Mouse (Mus musculus): ENCODE results near the gene Gpr37. TPM values are rescaled to one million over a fixed set of nuclear protein-coding genes. Genes with fewer than 3 reads are reported as not detected.

Gpr37 gene
- not detected in 2 replicates for polyA plus RNA-seq (2012; ENCODE audit: insufficient read depth, insufficient read length, missing spikeins)

- Histone ChIP-seq H3K27ac (replicated peaks; ENCODE audit: low read depth, low read length) (no peak within 1 kb of the TSS), H3K4me3 (ENCODE audit: insufficient read depth, low read depth, low read length) (peak within 1 kb of the TSS; percentile 56), H3K4me1 (ENCODE audit: control insufficient read depth, insufficient read depth, insufficient read length, low read length) (peaks cover 5% of the 10 kb centered on the region; the same call in 1 of the 2 replicates)
Observed at GRCm38 (mm10) chr6:25690629-25691028, at the start of gene Gpr37. Gene Gpr37, minus strand, starts transcription at chr6:25690729.

GRCm38 (mm10) chr6:25736533-25736932 lies 46.0 kb upstream of the Gpr37 start:
- no peak overlapping the region for H3K4me3 ChIP-seq (ENCODE audit: insufficient read depth, low read depth, low read length)
- no peaks in the 10 kb centered on the region for H3K4me1 ChIP-seq (ENCODE audit: control insufficient read depth, insufficient read depth, insufficient read length, low read length)
- H3K27ac ChIP-seq (replicated peaks; ENCODE audit: low read depth, low read length) = no peak overlapping the region

GRCm38 (mm10) chr6:25726560-25726959 lies 36.0 kb upstream of the Gpr37 start:
- Histone ChIP-seq H3K27ac (replicated peaks; ENCODE audit: low read depth, low read length) (no peak overlapping the region), H3K4me1 (ENCODE audit: control insufficient read depth, insufficient read depth, insufficient read length, low read length) (no peaks in the 10 kb centered on the region), H3K4me3 (ENCODE audit: insufficient read depth, low read depth, low read length) (no peak overlapping the region)

- no peak overlapping the region for H3K27ac ChIP-seq (replicated peaks; ENCODE audit: low read depth, low read length)
- no peak overlapping the region for H3K4me3 ChIP-seq (ENCODE audit: insufficient read depth, low read depth, low read length)
- H3K4me1 ChIP-seq (ENCODE audit: control insufficient read depth, insufficient read depth, insufficient read length, low read length) = no peaks in the 10 kb centered on the region
Observed at GRCm38 (mm10) chr6:25710601-25711000, 20.1 kb upstream of the Gpr37 start.

- no peaks in the 10 kb centered on the region for H3K4me1 ChIP-seq (ENCODE audit: control insufficient read depth, insufficient read depth, insufficient read length, low read length)
- no peak overlapping the region for H3K27ac ChIP-seq (replicated peaks; ENCODE audit: low read depth, low read length)
- no peak overlapping the region for H3K4me3 ChIP-seq (ENCODE audit: insufficient read depth, low read depth, low read length)
Observed at GRCm38 (mm10) chr6:25709250-25709895, 18.8 kb upstream of the Gpr37 start.

- H3K4me1 ChIP-seq (ENCODE audit: control insufficient read depth, insufficient read depth, insufficient read length, low read length) = no peaks in the 10 kb centered on the region
- no peak overlapping the region for H3K4me3 ChIP-seq (ENCODE audit: insufficient read depth, low read depth, low read length)
Observed at GRCm38 (mm10) chr6:25699956-25700355, 9.4 kb upstream of the Gpr37 start.

GRCm38 (mm10) chr6:25690284-25690605 lies 284 bp downstream of the Gpr37 start:
- Histone ChIP-seq H3K27ac (replicated peaks; ENCODE audit: low read depth, low read length) (no peak overlapping the region), H3K4me3 (ENCODE audit: insufficient read depth, low read depth, low read length) (peak overlapping the region; percentile 56), H3K4me1 (ENCODE audit: control insufficient read depth, insufficient read depth, insufficient read length, low read length) (peaks cover 5% of the 10 kb centered on the region; the same call in 1 of the 2 replicates)

More at GRCm38 (mm10) chr6:25699956-25700355, 9.4 kb upstream of the Gpr37 start:
- no peak overlapping the region for H3K27ac ChIP-seq (replicated peaks; ENCODE audit: low read depth, low read length)

GRCm38 (mm10) chr6:25689520-25690283 lies 827 bp downstream of the Gpr37 start:
- peak overlapping the region; percentile 56 for H3K4me3 ChIP-seq (ENCODE audit: insufficient read depth, low read depth, low read length)
- no peak overlapping the region for H3K27ac ChIP-seq (replicated peaks; ENCODE audit: low read depth, low read length)
- H3K4me1 ChIP-seq (ENCODE audit: control insufficient read depth, insufficient read depth, insufficient read length, low read length) = peaks cover 5% of the 10 kb centered on the region; the same call in 1 of the 2 replicates

GRCm38 (mm10) chr6:25688927-25689519 lies 1.5 kb downstream of the Gpr37 start:
- H3K27ac ChIP-seq (replicated peaks; ENCODE audit: low read depth, low read length) = no peak overlapping the region
- H3K4me3 ChIP-seq (ENCODE audit: insufficient read depth, low read depth, low read length) = no peak overlapping the region
- peaks cover 5% of the 10 kb centered on the region; the same call in 1 of the 2 replicates for H3K4me1 ChIP-seq (ENCODE audit: control insufficient read depth, insufficient read depth, insufficient read length, low read length)

- Histone ChIP-seq H3K27ac (replicated peaks; ENCODE audit: low read depth, low read length) (no peak overlapping the region), H3K4me3 (ENCODE audit: insufficient read depth, low read depth, low read length) (no peak overlapping the region)
Observed at GRCm38 (mm10) chr6:25686760-25687200, 3.7 kb downstream of the Gpr37 start.

GRCm38 (mm10) chr6:25684391-25684790 lies 6.1 kb downstream of the Gpr37 start:
- no peaks in the 10 kb centered on the region for H3K4me1 ChIP-seq (ENCODE audit: control insufficient read depth, insufficient read depth, insufficient read length, low read length)
- no peak overlapping the region for H3K4me3 ChIP-seq (ENCODE audit: insufficient read depth, low read depth, low read length)
- H3K27ac ChIP-seq (replicated peaks; ENCODE audit: low read depth, low read length) = no peak overlapping the region

More at GRCm38 (mm10) chr6:25686760-25687200, 3.7 kb downstream of the Gpr37 start:
- peaks cover 5% of the 10 kb centered on the region; the same call in 1 of the 2 replicates for H3K4me1 ChIP-seq (ENCODE audit: control insufficient read depth, insufficient read depth, insufficient read length, low read length)

GRCm38 (mm10) chr6:25675111-25675510 lies 15.4 kb downstream of the Gpr37 start:
- no peak overlapping the region for H3K27ac ChIP-seq (replicated peaks; ENCODE audit: low read depth, low read length)
- H3K4me1 ChIP-seq (ENCODE audit: control insufficient read depth, insufficient read depth, insufficient read length, low read length) = no peaks in the 10 kb centered on the region
- H3K4me3 ChIP-seq (ENCODE audit: insufficient read depth, low read depth, low read length) = no peak overlapping the region

GRCm38 (mm10) chr6:25673801-25674200 lies 16.7 kb downstream of the Gpr37 start:
- Histone ChIP-seq H3K27ac (replicated peaks; ENCODE audit: low read depth, low read length) (no peak overlapping the region), H3K4me3 (ENCODE audit: insufficient read depth, low read depth, low read length) (no peak overlapping the region), H3K4me1 (ENCODE audit: control insufficient read depth, insufficient read depth, insufficient read length, low read length) (no peaks in the 10 kb centered on the region)

GRCm38 (mm10) chr6:25670150-25670549 lies 20.4 kb downstream of the Gpr37 start:
- no peak overlapping the region for H3K4me3 ChIP-seq (ENCODE audit: insufficient read depth, low read depth, low read length)
- H3K27ac ChIP-seq (replicated peaks; ENCODE audit: low read depth, low read length) = no peak overlapping the region
- no peaks in the 10 kb centered on the region for H3K4me1 ChIP-seq (ENCODE audit: control insufficient read depth, insufficient read depth, insufficient read length, low read length)

- no peak overlapping the region for H3K4me3 ChIP-seq (ENCODE audit: insufficient read depth, low read depth, low read length)
- H3K4me1 ChIP-seq (ENCODE audit: control insufficient read depth, insufficient read depth, insufficient read length, low read length) = no peaks in the 10 kb centered on the region
Observed at GRCm38 (mm10) chr6:25663942-25664341, 26.6 kb downstream of the Gpr37 start.

More at GRCm38 (mm10) chr6:25663942-25664341, 26.6 kb downstream of the Gpr37 start:
- H3K27ac ChIP-seq (replicated peaks; ENCODE audit: low read depth, low read length) = no peak overlapping the region
